Mouse (Mus musculus): ENCODE results near the gene Mlxip. TPM values are rescaled to one million over a fixed set of nuclear protein-coding genes. Genes with fewer than 3 reads are reported as not detected.

The Mlxip gene
- total RNA-seq, 2 experiments from 2014 or later = 22.7 to 25.9 TPM

DNA sequence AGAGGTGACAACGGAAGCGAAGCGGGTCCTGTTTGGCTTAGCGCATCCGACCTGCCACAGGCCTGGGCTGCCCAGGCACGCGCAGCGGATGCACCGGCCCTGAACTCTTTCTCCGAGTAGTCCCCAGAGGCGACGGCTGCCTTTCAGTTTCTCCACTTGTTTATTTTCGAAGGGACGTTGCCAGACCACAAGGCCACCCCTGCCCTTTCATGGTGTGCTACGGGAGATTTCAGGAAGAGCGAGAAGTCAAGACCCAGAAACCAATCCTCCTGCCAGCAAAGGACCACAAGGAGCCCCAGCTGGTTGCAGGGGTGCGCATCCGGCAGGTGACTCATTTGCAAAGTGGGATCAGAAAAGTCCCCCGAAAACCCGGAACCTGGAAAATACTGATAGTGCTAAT, 12.6 kb upstream of the Mlxip start:
- peak; percentile 69 to 78 for DNase-seq

DNA sequence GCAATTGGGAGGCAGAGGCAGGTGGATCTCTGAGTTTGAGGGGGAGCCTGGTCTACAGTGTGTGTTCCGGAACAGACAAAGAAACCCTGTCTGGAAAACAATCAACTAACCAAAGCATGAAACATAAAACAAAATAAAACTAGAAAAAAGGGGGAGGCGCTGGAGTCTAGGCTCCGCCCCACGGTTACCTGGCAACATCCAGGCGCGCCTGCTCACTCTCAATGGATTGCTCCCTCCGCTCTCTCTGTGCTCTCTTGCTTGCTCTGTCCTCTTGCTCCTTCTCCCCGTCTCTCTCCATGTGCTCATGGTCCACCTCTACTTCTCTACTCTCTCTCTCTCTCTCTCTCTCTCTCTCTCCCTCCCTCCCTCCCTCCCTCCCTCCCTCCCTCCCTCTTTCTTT, 11.9 kb upstream of the Mlxip start:
- no peak for DNase-seq

DNA sequence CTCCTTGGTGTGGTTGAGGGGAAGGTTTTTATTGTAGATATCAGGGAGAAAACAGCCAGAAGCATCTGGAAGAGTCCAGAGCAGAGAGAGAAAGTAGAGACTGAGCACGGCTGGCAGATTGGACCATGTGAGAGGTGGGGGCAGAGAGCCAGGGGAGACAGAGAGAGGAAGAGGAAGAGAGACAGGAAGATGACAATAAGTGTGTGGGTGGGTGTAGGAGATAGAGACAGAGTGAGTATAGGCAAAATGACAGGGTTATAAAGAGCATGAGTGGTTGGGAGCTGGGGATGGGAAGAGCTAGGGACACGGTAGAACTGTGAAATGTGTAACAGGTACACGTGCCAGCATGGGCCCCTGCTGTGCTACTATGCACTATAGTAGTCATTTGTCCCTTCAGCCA, 6.1 kb upstream of the Mlxip start:
- DNase-seq = no peak

DNA sequence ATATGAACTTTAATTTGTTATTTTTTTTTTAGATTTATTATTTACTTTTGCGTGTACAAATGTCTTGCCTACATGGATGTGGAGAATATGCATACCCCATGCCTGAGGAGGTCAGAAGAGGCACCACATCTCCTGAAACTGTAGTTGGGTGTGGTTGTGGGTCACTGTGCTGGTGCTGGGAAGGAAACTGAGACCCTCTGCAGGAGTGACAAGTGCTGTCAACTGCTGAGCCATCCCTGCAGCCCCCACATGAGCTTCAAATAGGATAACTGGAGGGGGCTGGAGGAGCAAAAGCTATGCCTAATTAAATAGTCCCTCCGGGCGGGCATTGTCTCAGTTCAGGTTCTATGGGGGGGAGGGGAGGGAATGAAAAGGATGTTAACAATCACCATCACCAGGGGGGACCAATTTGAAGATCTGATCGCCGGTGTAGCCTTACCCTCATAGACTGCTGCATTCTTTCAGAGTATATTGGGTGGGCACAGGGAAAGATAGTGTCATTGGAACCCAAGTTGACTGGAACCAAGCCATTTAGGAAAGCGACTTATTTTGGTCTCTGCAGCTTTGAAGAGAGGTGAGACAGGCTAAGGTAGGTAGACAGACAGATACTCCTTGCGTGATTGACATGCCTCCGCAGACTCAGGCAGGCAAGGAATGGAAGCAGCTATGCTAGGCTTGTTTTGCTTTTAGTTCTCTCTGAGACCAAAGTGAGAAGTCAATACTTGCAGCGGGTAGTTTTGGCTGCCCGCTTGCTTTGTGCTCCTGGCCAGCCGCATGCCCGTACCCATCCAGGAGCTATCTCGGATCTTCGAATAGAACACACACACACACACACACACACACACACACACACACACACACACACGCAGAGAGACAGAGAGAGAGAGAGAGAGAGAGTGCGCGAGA, 3.8 kb upstream of the Mlxip start:
- no peak for DNase-seq

DNA sequence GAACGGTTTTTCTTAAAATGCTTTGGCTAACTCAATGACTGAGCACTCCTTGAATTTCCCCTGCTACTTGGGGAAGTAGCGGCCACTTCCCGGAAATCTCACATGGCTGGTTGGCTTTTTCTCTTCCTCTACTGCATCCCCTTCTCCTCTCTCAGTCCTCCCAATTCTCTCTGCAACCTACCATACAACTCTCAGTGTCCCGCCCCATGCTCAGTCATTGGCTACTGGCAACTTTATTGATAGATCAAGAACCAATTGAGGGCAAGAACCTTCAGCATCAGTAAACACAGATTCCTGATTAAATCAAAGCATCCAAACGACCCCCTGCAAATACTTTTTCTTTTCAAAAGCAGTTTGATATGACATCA, 3.2 kb upstream of the Mlxip start:
- DNase-seq = peak; percentile 39 to 61

DNA sequence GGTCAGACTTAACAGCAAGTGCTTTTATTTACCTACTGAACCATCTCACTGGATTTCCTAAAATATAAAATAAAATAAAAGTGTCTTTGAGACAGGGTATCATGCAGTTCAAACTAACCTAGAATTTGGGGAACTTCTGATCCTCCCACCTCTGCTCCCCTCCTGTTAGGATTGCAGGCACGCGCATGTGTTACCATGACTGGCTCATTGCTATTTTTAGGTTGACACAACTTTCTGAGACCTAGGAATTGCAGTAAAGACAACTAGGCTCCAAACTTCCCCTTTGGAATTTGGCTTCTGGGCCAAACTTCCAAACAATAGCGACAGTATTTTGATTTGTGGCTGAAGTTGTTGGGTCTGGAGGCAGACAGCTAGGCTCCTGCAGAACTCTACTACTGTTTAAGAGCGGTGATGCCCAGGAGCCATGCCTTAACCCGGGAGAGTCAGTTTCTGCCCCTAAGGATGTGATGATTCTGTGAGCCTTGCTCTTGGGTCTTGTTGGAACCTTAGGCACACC, 754 bp upstream of the Mlxip start:
- no peak for DNase-seq

DNA sequence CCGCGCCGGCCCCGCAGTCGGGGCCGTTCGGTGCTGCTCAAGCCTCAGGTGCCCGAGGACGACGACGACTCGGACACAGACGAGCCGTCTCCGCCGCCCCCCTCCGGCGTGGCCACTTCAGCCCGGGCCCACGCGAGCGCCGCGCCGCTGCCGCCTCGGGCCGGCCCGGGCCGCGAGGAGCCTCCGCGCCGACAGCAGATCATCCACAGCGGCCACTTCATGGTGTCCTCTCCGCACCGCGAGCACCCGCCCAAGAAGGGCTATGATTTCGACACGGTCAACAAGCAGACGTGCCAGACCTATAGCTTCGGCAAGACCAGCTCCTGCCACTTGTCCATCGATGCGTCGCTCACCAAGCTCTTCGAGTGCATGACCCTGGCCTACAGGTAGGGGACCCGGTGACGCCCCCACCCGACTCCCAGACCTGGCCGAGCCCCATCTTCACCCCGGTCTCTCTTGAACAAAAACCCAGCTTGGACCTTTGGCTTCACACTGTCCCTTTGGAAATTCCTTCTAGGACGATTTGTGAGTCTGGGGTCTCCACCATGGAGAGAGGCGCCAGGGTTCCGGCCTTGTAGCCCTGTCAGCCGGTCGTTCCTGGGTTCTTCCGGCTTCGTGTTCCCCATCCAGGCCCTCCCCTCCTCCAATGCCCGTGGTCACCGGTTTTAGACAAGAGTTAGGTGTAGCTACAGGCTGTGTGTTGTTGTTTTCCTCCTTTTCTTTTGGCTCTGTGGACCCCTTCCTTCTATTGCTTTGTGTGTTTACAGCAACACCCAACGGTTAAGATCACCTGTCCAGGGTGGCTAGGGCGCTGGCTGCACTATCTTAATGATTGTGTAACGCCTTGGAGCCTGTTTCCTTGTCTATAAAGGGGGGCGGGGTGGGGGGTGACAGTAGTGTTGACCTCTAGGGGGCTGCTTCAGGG, 621 bp downstream of the Mlxip start:
- peak; percentile 23 to 26 for DNase-seq

DNA sequence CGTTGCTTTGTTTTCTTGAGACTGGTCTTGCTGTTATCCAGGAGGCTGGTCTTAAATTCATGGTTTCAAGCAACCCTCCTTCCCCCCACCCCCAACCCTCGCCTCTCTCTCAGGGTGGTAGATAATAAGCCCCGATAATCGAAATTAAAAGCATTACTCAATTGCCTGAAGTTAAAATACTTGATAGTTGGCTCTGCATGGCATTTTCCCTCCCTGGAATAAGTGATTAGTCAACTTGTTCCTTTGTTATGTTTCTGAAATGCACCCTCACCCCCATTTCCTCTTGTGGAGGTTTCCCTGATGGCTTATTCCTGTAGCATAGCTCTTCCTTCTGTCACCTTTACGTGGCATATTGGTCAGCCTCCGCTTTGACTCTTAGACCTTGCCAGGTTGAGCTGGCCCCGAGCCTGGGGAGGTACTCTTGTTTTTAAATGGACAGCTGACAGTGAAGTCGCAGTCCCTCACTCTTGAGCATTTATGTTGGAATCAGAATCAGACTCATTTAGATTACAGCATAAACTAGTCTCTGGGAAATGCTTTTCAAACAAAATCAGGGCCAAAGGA, 2.4 kb downstream of the Mlxip start:
- DNase-seq = no peak

DNA sequence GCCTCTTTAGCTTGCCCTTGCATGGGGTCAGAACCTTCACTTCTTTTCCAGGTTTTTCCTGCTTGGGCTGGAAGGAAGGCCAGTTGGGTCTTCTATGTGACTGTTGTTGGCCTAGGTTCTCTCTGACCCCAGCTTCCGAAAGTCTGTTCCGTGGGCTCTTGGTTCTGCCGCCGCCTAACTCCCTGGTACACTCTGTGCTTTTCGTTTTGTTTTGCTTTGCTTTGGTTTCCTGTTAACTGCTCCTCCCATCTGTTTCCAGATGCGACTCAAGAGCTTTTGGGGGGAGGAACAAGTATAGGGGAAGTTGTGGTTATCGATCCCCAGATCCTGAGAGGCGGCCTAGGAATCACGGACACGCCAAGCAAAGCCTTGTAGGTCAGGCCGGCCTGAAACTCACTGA, 3.2 kb downstream of the Mlxip start:
- peak in 1 of 2 experiments; percentile 30 for DNase-seq

DNA sequence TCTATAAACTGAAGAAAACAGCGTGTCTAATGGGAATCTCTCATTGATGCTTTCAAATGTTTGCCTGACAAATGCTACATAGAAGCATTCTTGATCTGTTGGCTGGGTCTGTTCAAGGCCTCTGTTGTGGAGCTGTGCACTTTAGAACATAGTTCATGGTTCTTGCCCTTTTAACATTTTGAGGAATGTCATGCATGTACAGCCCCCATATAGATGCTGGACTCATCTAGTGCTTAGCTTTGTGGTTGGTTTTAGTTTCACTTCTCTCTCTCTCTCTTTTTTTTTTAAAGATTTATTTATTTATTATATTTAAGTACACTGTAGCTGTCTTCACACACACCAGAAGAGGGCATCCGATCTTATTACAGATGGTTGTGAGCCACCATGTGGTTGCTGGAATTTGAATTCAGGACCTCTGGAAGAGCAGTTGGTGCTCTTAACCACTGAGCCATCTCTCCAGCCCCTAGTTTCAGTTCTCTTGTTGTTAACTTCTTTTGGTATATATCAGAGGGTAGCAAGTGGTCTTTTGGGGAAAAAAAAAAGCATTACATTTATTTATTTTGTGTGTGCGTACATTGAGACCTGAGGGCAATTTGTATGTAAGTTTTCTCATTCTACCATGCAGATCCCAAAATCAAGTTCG, 4.4 kb downstream of the Mlxip start:
- no peak for DNase-seq

DNA sequence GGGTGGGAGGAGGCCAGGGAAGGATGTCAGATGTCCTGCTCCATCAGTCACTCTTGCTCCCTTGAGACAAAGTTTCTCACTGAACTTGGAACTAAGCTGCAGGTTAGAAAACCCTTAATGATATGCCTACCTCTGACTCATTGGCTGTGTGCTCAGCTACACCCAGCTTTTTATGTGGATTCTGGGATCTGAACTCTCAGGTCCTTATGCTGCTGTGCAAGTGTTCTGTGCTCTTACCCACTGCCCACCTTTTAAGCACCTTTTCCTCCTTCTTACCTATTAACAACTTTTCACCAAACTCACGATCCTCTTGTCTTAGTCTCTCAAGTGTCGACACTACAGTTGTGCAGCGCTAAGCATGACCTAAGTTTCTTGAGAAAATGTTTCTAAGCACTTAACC, 9.9 kb downstream of the Mlxip start:
- no peak for DNase-seq

DNA sequence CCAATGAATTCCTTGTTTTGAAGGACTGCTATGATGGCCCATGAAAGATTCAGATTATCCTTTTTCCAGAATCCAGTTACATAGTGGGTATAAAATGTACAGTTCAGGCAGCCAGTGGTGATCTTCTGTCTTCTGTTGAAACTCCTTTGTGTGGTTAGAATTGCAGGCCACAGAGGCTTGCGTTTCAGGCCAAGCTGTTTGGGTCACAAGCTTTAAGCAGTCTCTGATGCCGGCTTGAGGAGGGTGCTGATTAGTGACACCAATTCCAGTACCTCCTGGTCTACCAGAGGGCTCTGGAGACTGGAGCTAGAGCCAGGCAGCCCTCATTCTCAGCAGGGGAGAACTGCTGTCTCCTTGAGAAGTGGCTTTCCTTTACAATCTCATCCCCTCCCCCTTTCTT, 12.4 kb downstream of the Mlxip start:
- no peak for DNase-seq

DNA sequence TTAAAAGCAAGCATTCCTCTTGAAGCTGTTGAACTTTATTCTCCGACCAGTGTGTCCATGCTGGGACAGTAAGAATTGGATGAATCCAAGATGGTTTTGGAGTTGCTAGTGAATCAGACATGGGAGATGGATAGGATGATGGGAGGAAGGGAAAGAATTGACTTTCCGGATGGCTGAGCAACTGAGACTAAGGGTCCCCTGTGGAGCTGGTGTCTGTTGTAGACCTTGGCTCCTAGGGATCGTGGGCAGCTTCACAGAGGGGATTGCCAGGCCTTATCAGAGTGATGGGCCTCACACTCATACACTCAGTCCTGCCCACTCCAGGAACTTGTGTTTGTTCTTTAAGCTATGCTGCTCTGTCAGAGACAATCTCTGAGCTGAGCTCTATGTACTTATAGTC, 13.6 kb downstream of the Mlxip start:
- DNase-seq = no peak

DNA sequence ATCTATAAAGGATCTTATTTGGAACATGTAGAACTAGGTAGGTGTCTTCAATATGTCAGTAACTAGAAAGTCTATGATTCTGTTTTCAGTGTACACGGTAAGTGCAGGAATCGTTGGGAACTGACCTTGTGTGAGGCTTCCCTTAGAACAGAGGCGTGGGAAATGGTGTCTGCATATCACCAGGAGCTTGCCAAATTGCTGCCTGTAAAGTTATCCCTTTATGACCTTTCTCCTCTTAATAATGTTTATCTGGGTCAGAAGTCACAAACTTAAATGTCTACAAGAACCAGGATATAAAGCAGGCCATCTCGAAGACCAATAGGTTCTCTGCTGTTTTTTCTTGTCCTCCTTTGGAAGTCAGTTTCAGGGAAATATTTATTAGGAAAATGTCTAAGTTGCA, 17.6 kb downstream of the Mlxip start:
- DNase-seq = no peak

DNA sequence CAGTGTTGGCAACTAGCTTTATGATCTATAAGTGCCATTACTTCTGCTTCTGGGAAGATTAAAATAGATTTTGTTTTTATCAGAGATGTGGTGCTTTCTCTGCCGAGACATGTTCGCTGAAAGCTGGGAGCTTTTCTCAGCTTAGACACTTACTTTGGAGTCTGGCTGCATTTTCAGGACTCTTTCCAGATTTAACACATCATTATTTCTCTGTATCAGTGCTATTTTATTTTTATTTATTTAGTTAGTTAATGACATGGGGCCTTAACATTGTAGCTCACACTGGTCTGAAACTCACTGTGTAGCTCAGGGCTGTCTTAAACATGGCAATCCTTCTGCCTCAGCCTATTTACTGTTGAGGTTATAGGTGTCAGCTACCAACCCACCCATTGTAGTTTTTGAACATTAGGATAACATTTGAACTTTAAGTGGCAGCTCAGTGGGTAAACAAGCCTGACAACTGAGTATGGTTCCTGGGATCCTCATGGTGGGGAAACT, 19.3 kb downstream of the Mlxip start:
- DNase-seq = no peak

DNA sequence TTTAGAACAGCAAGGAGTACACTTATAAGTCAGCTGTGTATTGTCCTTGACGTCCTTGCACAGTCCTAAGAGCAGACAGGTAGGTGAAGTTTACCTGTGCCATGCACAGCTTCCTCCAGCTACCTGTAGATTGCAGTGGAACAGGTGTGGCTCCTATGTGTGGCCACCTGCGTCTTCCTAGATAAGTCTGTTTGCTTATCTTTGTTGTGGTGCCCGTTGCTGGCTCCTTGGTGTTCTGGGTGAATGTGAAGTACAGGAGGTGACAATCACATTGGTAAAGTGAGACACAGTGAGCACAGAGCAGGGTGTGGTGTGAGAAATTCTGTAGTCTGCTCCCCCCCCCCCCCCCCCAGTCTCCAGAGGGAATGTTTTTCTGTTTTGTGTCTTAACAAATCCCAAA, 21.6 kb downstream of the Mlxip start:
- no peak for DNase-seq

DNA sequence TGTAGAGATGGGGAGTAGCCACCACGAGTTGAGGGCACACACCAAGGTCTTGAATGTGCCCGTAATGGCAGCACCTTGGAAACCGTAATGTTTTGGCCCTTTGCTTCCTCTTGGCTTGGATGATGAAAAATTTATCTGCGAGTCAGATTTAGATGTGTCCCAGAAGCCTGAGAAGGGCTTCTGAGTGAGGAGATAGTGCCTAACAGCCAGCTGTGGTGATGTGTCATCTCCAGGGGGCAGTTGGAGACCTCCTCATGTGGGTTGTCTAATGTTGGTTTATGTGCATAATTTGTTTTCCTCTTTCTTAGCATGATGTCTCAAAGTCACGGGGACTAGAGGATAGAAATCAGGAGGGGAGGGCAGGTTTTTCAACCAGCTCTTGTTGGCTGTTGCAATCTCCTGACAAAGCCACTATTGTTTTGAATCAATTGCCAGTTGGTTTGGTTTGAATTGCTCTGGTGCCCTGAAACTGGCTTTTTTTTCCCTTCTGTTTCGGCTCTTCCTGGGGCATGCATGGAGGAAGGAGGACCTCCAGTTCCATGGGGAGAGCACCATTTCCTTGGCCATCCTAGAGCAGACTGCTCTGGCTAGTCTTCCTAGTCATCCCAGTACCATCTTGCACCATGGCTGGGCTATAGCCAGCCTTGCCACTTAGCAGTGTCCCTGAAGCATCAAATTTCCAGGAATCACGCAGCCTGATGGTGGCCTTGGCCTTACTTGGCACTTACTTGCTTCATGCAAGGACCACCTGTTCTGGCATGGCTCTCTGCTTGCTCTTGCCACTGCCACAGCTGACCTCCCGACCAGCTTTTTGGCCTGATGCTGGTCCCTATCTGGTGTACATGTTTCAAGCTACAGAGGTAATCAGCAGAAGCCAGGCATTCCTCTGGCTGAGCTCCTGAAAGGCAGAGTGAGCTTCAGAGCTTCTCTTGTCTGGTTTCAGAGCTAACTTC, 22.2 kb downstream of the Mlxip start:
- DNase-seq = peak in 1 of 2 experiments; percentile 40

DNA sequence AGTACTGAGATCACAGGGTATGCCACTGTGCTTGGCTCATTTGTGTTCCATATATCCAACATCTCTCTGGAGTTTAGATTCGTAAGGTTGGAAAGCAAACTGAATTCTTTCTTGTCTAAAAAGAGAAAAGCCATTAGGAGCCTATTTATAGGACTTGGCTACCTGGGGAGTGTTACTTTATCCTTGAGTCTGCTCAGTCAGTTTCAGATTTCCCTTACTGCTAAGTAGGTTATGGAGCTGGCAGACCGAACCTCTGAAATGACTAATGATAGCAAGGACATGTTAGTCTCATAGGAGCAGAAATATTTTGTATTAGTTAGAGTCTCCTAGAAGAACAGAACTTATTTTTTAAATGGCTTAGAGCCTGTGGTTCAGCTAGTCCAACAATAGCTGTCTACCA, 29.3 kb downstream of the Mlxip start:
- DNase-seq = peak in 1 of 2 experiments; percentile 33

DNA sequence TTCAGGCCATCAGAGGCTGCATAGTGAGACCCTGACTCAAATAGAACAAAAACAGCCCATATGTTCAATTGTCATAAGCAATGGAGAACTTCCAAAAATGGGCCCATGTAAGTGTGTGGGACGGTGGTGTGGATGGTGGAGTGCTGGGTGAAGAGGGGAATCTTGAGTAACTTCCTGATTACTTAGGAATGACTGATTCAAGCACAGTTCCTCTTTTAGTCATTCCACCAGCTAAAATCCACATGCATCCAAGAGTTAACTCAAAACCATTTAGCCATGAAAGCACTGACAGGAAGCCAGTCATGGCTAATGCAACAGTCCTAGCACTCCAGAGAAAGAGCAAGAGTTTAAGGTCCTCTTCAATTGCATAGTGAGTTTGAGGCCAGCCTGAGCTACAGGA, 33.0 kb downstream of the Mlxip start:
- DNase-seq = no peak

DNA sequence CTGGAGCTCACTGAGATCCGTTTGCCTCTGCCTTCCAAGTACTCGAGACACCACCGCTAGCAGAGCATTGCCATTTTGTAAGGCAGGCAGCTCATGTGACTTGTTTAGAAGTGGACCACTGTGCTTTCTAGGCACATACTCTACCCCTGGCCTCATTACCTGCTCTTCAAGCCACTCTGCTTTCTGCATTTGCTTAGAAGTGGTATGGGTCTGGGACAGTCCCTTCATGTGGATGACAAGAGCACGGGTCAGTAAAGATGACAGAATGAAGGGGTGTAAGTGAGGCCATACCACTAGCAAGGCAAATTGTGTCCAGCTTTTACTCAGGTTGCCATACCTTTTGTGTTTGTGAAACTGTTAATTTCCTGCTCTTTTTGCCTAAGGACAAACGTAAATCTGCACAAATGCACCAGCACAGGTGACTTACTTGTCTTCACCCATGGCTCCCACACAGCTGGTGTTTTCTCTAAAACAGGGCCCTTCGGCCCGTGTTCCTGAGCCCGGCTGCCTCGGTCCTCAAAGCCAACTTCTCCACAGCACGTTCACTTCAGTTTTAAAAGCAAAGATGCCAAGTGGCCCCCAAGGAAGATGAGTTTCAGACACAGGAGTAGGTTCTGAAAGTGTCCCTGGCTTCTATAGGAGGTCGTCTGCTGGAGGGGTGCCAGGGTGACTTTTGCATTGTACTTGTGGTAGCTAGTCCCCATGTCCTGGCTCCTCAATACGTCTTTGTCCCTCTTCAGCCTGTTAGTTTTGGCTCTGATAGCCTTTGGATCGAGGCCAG, 37.1 kb downstream of the Mlxip start:
- peak; percentile 80 to 82 for DNase-seq

Data from adrenal gland, postnatal 36 days (tissue).